Mouse (Mus musculus): ENCODE measurements at regions not wholly inside any gene's neighbourhood (a gene's known extent, or its start where the extent isn't known, plus 50 kb on each side); places are given as distances from the start of the nearest gene placed in this dataset.

DNA sequence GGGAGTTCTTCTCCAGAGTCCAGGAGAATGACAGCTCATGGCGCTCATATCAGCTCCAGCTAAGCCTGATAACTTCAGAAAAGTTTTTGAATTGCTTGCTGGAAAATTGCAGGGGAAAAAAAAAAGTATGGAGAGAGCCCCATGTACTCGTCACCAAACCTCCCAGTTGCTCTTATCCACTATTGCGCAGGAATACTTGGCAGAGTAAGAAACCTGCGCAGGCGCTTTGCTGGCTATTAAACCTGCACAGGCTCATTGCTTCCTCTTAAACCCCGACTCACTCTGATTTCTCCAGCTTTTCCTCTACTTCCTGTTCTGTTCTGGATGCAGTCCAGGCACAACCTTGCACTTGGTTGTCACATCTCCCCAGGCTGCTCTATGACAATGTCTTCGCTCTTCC is 77.0 kb upstream of the Gm10234 start:
- Histone ChIP-seq H3K9me3 (ENCODE audit: low read depth, low read length) (no peaks in the 10 kb centered on the region), H3K4me2 (no peak overlapping the region), H3K27me3 (ENCODE audit: insufficient read depth, low read length) (no peaks in the 10 kb centered on the region), H3K36me3 (ENCODE audit: insufficient read depth) (no peaks in the 10 kb centered on the region), H3K4me1 (ENCODE audit: insufficient read depth) (no peaks in the 10 kb centered on the region), H3K9ac (no peak overlapping the region), H3K27ac (ENCODE audit: low read depth) (no peak overlapping the region), H3K4me3 (ENCODE audit: low read depth, low read length) (no peak overlapping the region)
- no peak for ATAC-seq (ENCODE audit: insufficient read depth)
- WGBS, result 72% methylated on average over 7 of the region's 7 CpGs
- no peak for TF ChIP-seq CTCF (IDR thresholded peaks at IDR 0.05; ENCODE audit: low read depth)
- DNase-seq, result peak; percentile 5

DNA sequence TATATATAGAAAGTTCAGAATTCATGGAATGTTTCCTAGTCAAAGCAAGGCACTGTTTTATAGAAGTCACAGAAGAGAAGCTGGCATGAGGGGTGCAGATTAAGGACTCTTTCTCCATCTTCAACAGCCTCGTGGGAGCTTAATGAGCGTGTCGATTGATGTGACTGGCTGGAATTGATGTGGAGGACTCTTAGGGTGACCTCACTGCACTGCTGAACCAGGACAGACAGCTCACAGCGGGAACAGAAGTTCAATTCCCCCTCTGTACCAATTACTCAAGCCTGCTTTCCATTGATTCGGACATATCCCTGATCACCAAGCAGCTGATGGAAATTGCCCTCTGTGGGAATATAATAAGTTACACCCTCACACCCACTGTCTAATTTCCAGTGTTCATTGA is 65.6 kb upstream of the Gm10234 start:
- no peak for TF ChIP-seq CTCF (IDR thresholded peaks at IDR 0.05; ENCODE audit: low read depth)
- Histone ChIP-seq H3K36me3 (ENCODE audit: insufficient read depth) (no peaks in the 10 kb centered on the region), H3K27ac (ENCODE audit: low read depth) (no peak overlapping the region), H3K4me2 (no peak overlapping the region), H3K9me3 (ENCODE audit: low read depth, low read length) (no peaks in the 10 kb centered on the region), H3K4me3 (ENCODE audit: low read depth, low read length) (no peak overlapping the region), H3K9ac (no peak overlapping the region), H3K27me3 (ENCODE audit: insufficient read depth, low read length) (no peaks in the 10 kb centered on the region), H3K4me1 (ENCODE audit: insufficient read depth) (no peaks in the 10 kb centered on the region)
- ATAC-seq (ENCODE audit: insufficient read depth) (no peak), DNase-seq (no peak)
- WGBS, result 60% methylated on average over 5 of the region's 5 CpGs

DNA sequence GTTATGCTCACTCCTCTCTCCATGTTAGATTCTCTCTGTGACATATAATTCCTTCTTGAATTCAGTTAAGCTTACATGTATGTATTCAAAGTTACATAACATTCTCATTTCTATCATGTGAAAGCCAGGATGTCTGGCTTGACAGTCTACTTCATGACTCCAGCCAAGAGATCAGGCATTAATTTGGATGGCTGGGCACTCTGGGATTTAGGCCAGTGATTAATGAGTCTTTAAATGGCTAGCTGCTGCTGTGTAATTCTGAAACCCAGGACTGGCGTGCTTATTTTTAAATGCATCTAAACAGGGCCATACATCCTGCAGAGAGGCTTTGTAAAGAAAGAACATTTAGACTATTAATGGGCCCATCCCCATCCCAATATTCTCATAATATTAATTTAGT is 60.9 kb upstream of the Gm10234 start:
- no peak overlapping the region for H3K4me2 ChIP-seq
- no peak overlapping the region for H3K27ac ChIP-seq (ENCODE audit: low read depth)
- H3K4me3 ChIP-seq (ENCODE audit: low read depth, low read length), result no peak overlapping the region
- DNase-seq (no peak), ATAC-seq (ENCODE audit: insufficient read depth) (no peak)
- H3K4me1 ChIP-seq (ENCODE audit: insufficient read depth), result no peaks in the 10 kb centered on the region
- H3K27me3 ChIP-seq (ENCODE audit: insufficient read depth, low read length), result no peaks in the 10 kb centered on the region
- WGBS, result 38% methylated on average over 1 of the region's 1 CpGs
- TF ChIP-seq CTCF (IDR thresholded peaks at IDR 0.05; ENCODE audit: low read depth), result no peak
- no peaks in the 10 kb centered on the region for H3K9me3 ChIP-seq (ENCODE audit: low read depth, low read length)
- no peak overlapping the region for H3K9ac ChIP-seq
- H3K36me3 ChIP-seq (ENCODE audit: insufficient read depth), result no peaks in the 10 kb centered on the region

DNA sequence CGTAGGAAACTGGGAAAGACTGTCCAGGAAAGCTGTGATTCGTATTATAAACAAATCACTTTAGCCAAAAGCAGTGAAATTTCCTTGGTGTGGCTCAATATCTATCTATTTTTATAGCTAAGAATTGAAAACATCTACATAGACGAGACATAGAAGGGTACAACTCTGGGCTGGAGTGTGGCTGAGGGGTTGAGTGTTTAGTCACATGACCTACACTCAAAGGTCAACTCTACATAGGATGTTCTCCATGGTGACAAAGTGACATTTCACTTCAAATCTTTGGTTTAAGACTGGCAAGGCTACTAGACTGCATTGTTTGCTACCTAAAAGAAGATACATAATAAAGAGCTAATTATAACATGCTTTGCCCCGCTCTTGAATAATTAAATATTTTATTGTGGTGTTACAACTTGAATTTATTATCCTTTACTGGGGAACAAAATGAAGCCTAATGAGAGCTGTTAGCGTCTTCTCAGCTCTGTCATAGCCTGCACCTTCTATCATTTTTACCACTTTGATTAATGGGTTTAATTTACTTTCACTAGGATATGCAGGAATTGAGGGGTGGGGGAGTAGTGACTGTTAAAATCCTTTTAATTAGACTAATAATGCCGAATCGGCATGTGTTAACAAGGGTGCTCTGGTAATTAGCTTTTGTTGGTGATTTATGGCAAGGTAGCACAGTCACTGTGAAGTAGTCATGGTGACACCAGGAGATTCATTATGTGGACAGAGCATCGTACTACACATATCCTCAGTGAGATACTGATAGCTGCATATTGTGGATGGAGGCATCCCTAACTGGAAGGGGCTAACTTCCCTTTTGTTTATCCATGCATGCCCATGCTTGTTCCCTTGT is 57.7 kb upstream of the Gm10234 start:
- Histone ChIP-seq H3K9ac (no peak overlapping the region), H3K27me3 (ENCODE audit: insufficient read depth, low read length) (no peaks in the 10 kb centered on the region), H3K4me2 (no peak overlapping the region), H3K4me3 (ENCODE audit: low read depth, low read length) (no peak overlapping the region), H3K27ac (ENCODE audit: low read depth) (no peak overlapping the region), H3K9me3 (ENCODE audit: low read depth, low read length) (no peaks in the 10 kb centered on the region), H3K36me3 (ENCODE audit: insufficient read depth) (no peaks in the 10 kb centered on the region), H3K4me1 (ENCODE audit: insufficient read depth) (no peaks in the 10 kb centered on the region)
- DNase-seq, result no peak
- no peak for TF ChIP-seq CTCF (IDR thresholded peaks at IDR 0.05; ENCODE audit: low read depth)
- no peak for ATAC-seq (ENCODE audit: insufficient read depth)
- WGBS, result 72% methylated on average over 8 of the region's 8 CpGs

DNA sequence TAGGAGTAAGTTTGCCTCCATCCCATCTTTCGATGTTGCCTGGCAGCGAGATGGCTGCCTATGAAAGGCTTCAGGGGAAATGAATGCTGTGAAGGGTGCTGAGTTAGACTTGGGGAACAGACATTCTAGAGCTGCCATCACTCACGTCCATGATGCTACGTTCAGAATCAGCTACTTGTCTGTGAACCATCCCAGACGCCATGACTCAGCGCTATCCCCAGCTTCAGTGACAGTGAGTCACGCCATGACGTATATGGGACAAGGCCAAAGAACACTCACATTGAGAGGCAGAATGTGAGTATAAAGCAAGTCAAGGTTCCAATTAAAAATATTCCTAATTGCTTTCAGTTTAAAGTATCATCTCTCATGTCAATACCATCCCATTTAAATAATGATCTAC is 52.4 kb upstream of the Gm10234 start:
- Histone ChIP-seq H3K4me1 (ENCODE audit: insufficient read depth) (no peaks in the 10 kb centered on the region), H3K9ac (no peak overlapping the region), H3K4me3 (ENCODE audit: low read depth, low read length) (no peak overlapping the region), H3K27ac (ENCODE audit: low read depth) (no peak overlapping the region), H3K27me3 (ENCODE audit: insufficient read depth, low read length) (no peaks in the 10 kb centered on the region), H3K9me3 (ENCODE audit: low read depth, low read length) (no peaks in the 10 kb centered on the region), H3K36me3 (ENCODE audit: insufficient read depth) (no peaks in the 10 kb centered on the region), H3K4me2 (no peak overlapping the region)
- no peak for DNase-seq
- no peak for TF ChIP-seq CTCF (IDR thresholded peaks at IDR 0.05; ENCODE audit: low read depth)
- no peak for ATAC-seq (ENCODE audit: insufficient read depth)
- 83% methylated on average over 8 of the region's 8 CpGs for WGBS
